Mouse (Mus musculus) intestine, postnatal 0 days (tissue): ENCODE results near the gene Ddx42. TPM values are rescaled to one million over a fixed set of nuclear protein-coding genes. Genes with fewer than 3 reads are reported as not detected.
A peak's percentile ranks its signal among the peaks of the same experiment; 100 is the strongest.

Experiments
- ATAC-seq: fragments of 200-750 bp; cut with Nextera tagmentation; 2 replicates; pipeline ENCODE4 v1.8.0; 2017; ENCODE audit warnings: mild to moderate bottlenecking, moderate TSS enrichment, moderate library complexity
- H3K27ac ChIP-seq: fragments of 300-500 bp; sonication (generic); 2 replicates; pipeline ENCODE4 v1.5.1; 2014; ENCODE audit warnings: mild to moderate bottlenecking, low read depth, low read length, moderate library complexity
- H3K27me3 ChIP-seq: fragments of 300-500 bp; sonication (generic); replicated peaks from 2 replicates; pipeline ENCODE4 v1.6.1; 2014; ENCODE audit warnings: low read length, mixed read lengths; ENCODE audit not compliant: control insufficient read depth, insufficient read depth
- H3K36me3 ChIP-seq: fragments of 300-500 bp; sonication (generic); 2 replicates; pipeline ENCODE4 v1.6.1; 2014; ENCODE audit warnings: mild to moderate bottlenecking, moderate library complexity; ENCODE audit not compliant: control insufficient read depth, insufficient read depth
- H3K4me1 ChIP-seq: fragments of 300-500 bp; sonication (generic); replicated peaks from 2 replicates; pipeline ENCODE4 v1.6.1; 2014; ENCODE audit warnings: antibody characterized with exemption, low read length, mixed read lengths; ENCODE audit not compliant: control insufficient read depth, insufficient read depth
- H3K4me2 ChIP-seq: fragments of 300-500 bp; sonication (generic); replicated peaks from 2 replicates; pipeline ENCODE4 v1.6.1; 2014; ENCODE audit warnings: low read depth, mild to moderate bottlenecking, moderate library complexity
- H3K4me3 ChIP-seq: fragments of 300-500 bp; sonication (generic); 2 replicates; pipeline ENCODE4 v1.5.1; 2014; ENCODE audit warnings: low read depth, low read length
- H3K9ac ChIP-seq: fragments of 300-500 bp; sonication (generic); 2 replicates; pipeline ENCODE4 v1.6.1; 2014; ENCODE audit warnings: mild to moderate bottlenecking, low read depth, low read length
- H3K9me3 ChIP-seq: fragments of 300-500 bp; sonication (generic); 2 replicates; pipeline ENCODE4 v1.6.1; 2016; ENCODE audit warnings: mixed run types; ENCODE audit not compliant: control insufficient read depth
- CTCF ChIP-seq: sonication (generic); IDR thresholded peaks from 2 replicates; pipeline ENCODE4 v1.5.1; 2016; ENCODE audit warnings: low read depth, mild to moderate bottlenecking, control low read depth, antibody characterized with exemption, moderate library complexity
- WGBS: fragments of 180-500 bp; shearing (Covaris S2); extraction: QIAGEN DNeasy Blood & Tissue Kit; methylation state at CpG from one replicate; pipeline ENCODE4 v1.1.7; 2014; 5-methylcytosine and 5-hydroxymethylcytosine counted together
- polyA plus RNA-seq: library from polyadenylated mRNA; unstranded; fragments of >200 nt; fragmentation: Nextera tagmentation; extraction: Ambion mirVana; gene quantifications from 2 replicates; pipeline ENCODE4 v1.2.1, GENCODE M21; 2015

Gene Ddx42
- polyA plus RNA-seq, 1 experiment from 2014 or later, result 28.1 TPM

GRCm38 (mm10) chr11:106192241-106192640 lies 24.5 kb upstream of the Ddx42 start:
- Histone ChIP-seq H3K9me3 (no peaks in the 10 kb centered on the region), H3K27ac (no peak overlapping the region), H3K9ac (no peak overlapping the region), H3K27me3 (no peaks in the 10 kb centered on the region), H3K4me2 (peak overlapping the region; percentile 89), H3K4me1 (peaks cover 4% of the 10 kb centered on the region; the same call in 1 of the 2 replicates), H3K36me3 (no peaks in the 10 kb centered on the region), H3K4me3 (no peak overlapping the region)
- no peak for TF ChIP-seq CTCF
- ATAC-seq, result no peak
- 73% methylated on average over 5 of the region's 5 CpGs for WGBS

GRCm38 (mm10) chr11:106192657-106193370 lies 23.9 kb upstream of the Ddx42 start:
- WGBS, result 4% methylated on average over 19 of the region's 19 CpGs
- TF ChIP-seq CTCF, result no peak; the same call in 1 of the 2 replicates

GRCm38 (mm10) chr11:106193371-106194154 lies 23.2 kb upstream of the Ddx42 start:
- Histone ChIP-seq H3K27me3 (no peaks in the 10 kb centered on the region), H3K4me2 (peak overlapping the region; percentile 89), H3K4me3 (peak overlapping the region; percentile 75), H3K9ac (peak overlapping the region; percentile 69), H3K36me3 (peaks cover 6% of the 10 kb centered on the region; the same call in 1 of the 2 replicates), H3K27ac (peak overlapping the region; percentile 64), H3K4me1 (peaks cover 4% of the 10 kb centered on the region; the same call in 1 of the 2 replicates), H3K9me3 (no peaks in the 10 kb centered on the region)
- peak; percentile 97 for ATAC-seq
- under 1% methylated on average over 42 of the region's 44 CpGs for WGBS
- peak; percentile 43; the same call in 1 of the 2 replicates for TF ChIP-seq CTCF

More at GRCm38 (mm10) chr11:106192657-106193370, 23.9 kb upstream of the Ddx42 start:
- Histone ChIP-seq H3K9ac (peak overlapping the region; percentile 69), H3K9me3 (no peaks in the 10 kb centered on the region), H3K27me3 (no peaks in the 10 kb centered on the region), H3K4me2 (peak overlapping the region; percentile 89), H3K27ac (peak overlapping the region; percentile 64), H3K36me3 (0 out of 2 replicates have a peak, but pooled peaks cover 4% of the 10 kb centered on the region), H3K4me1 (peaks cover 4% of the 10 kb centered on the region; the same call in 1 of the 2 replicates), H3K4me3 (peak overlapping the region; percentile 75)
- no peak; the same call in 1 of the 2 replicates for ATAC-seq

GRCm38 (mm10) chr11:106194155-106194541 lies 22.6 kb upstream of the Ddx42 start:
- no peaks in the 10 kb centered on the region for H3K9me3 ChIP-seq
- peaks cover 6% of the 10 kb centered on the region; the same call in 1 of the 2 replicates for H3K36me3 ChIP-seq
- H3K27me3 ChIP-seq, result no peaks in the 10 kb centered on the region
- ATAC-seq, result no peak
- H3K27ac ChIP-seq, result 0 out of 2 replicates have a peak overlapping the region, but pooled peaks have one; percentile 15
- no peak for TF ChIP-seq CTCF
- peak overlapping the region; percentile 75 for H3K4me3 ChIP-seq
- WGBS, result 29% methylated on average over 3 of the region's 3 CpGs
- peak overlapping the region; percentile 89 for H3K4me2 ChIP-seq
- H3K9ac ChIP-seq, result peak overlapping the region; percentile 28; the same call in 1 of the 2 replicates
- peaks cover 4% of the 10 kb centered on the region; the same call in 1 of the 2 replicates for H3K4me1 ChIP-seq

- Histone ChIP-seq H3K4me3 (no peak overlapping the region), H3K4me2 (no peak overlapping the region), H3K9me3 (no peaks in the 10 kb centered on the region), H3K36me3 (peaks cover 6% of the 10 kb centered on the region; the same call in 1 of the 2 replicates), H3K9ac (no peak overlapping the region), H3K27ac (no peak overlapping the region), H3K27me3 (no peaks in the 10 kb centered on the region), H3K4me1 (peaks cover 4% of the 10 kb centered on the region; the same call in 1 of the 2 replicates)
- 90% methylated on average over 7 of the region's 7 CpGs for WGBS
- ATAC-seq, result no peak
- no peak for TF ChIP-seq CTCF
Observed at GRCm38 (mm10) chr11:106194891-106195290, 21.8 kb upstream of the Ddx42 start.

- ATAC-seq, result no peak
- Histone ChIP-seq H3K4me2 (no peak overlapping the region), H3K27ac (no peak overlapping the region), H3K4me1 (peaks cover 4% of the 10 kb centered on the region; the same call in 1 of the 2 replicates), H3K27me3 (no peaks in the 10 kb centered on the region), H3K4me3 (no peak overlapping the region), H3K9me3 (no peaks in the 10 kb centered on the region), H3K9ac (no peak overlapping the region), H3K36me3 (peaks cover 6% of the 10 kb centered on the region; the same call in 1 of the 2 replicates)
- no peak for TF ChIP-seq CTCF
Observed at GRCm38 (mm10) chr11:106195341-106195740, 21.4 kb upstream of the Ddx42 start.
